22 mouse cellular contexts compared by ENCODE assay signal in the genomic region with DNA sequence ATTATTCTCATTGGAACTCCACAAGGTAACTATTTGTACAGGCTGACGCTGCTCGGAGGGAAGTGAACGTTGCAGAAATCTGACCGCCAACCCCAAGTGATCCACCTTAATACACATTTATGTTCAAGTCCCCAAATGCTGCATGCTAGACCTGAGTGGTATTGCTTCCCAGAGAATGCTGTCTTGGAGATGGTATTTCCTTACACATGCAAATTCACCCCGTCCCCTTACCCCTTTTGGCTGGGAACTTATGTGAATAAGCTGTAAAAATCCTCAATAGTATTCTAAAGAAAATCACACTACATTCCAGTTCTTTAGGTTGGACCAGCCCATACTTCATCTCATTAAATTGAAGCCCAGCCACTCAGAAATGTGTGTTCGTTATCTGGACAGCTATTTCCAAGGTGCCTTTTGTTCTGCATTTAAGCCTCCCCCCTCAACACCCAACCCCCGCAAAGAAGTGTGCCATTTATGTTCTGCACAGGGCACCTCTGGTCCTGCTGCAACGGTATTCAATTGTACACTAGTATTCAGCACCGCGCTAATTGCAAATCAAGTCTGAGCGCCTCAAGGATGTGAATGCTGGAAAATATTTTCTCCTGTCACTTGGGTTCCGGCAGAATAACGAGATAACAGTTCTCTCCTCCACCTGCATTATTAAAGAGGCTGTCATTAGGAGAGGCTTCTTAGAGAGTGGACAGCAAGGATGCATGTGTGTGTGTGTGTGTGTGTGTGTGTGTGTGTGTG.
DNase-seq lines count a peak whose midpoint lies in the region; ATAC-seq lines count a peak whose summit lies in the region.
"Had no signal": no experiment of that assay in that cellular context is flagged by ENCODE, and none has a peak within 500 bp of the region (broad histone marks: within the 10 kb centered on the region; RNA-seq: fewer than 3 reads in every experiment).

No protein-coding gene starts in this region.

- no peak overlapping the region for H3K9ac ChIP-seq in hindbrain, embryonic 12.5 days
- H3K9ac ChIP-seq in hindbrain, embryonic 11.5 days (ENCODE audit: low read depth, low read length), result no peak overlapping the region
- H3K9ac ChIP-seq in forebrain, embryonic 11.5 days (ENCODE audit: low read length), result no peak overlapping the region
- no peak overlapping the region for H3K9ac ChIP-seq in hindbrain, embryonic 15.5 days
- H3K9ac ChIP-seq in neural tube, embryonic 14.5 days (replicated peaks; ENCODE audit: low read depth, low read length), result no peak overlapping the region
- H3K9ac ChIP-seq: embryonic facial prominence, embryonic 15.5 days; liver, postnatal 0 days had no signal

- no peaks in the 10 kb centered on the region for H3K27me3 ChIP-seq in hindbrain, embryonic 12.5 days
- no peaks in the 10 kb centered on the region for H3K27me3 ChIP-seq in hindbrain, embryonic 11.5 days (ENCODE audit: control insufficient read depth, insufficient read depth, low read length)
- no peaks in the 10 kb centered on the region for H3K27me3 ChIP-seq in forebrain, embryonic 11.5 days (ENCODE audit: control insufficient read depth, insufficient read depth, low read length)
- no peaks in the 10 kb centered on the region for H3K27me3 ChIP-seq in hindbrain, embryonic 15.5 days
- no peaks in the 10 kb centered on the region for H3K27me3 ChIP-seq in neural tube, embryonic 14.5 days (ENCODE audit: control insufficient read depth, insufficient read depth, low read length)
- H3K27me3 ChIP-seq: embryonic facial prominence, embryonic 15.5 days had no signal

- H3K9me3 ChIP-seq in hindbrain, embryonic 12.5 days (replicated peaks), result no peaks in the 10 kb centered on the region
- H3K9me3 ChIP-seq in hindbrain, embryonic 11.5 days (ENCODE audit: control insufficient read depth, low read length), result no peaks in the 10 kb centered on the region
- no peaks in the 10 kb centered on the region for H3K9me3 ChIP-seq in forebrain, embryonic 11.5 days (ENCODE audit: control insufficient read depth, low read length)
- no peaks in the 10 kb centered on the region for H3K9me3 ChIP-seq in hindbrain, embryonic 15.5 days
- H3K9me3 ChIP-seq in neural tube, embryonic 14.5 days (ENCODE audit: control insufficient read depth, low read length), result no peaks in the 10 kb centered on the region
- H3K9me3 ChIP-seq: embryonic facial prominence, embryonic 15.5 days; G1E; heart, embryonic 10.5 days had no signal

- WGBS in hindbrain, embryonic 12.5 days, result 70% methylated on average over 13 of the region's 13 CpGs
- 76% methylated on average over 13 of the region's 13 CpGs for WGBS in hindbrain, embryonic 11.5 days
- WGBS in forebrain, embryonic 11.5 days, result 37% methylated on average over 13 of the region's 13 CpGs
- WGBS in hindbrain, embryonic 15.5 days, result 53% methylated on average over 13 of the region's 13 CpGs
- 39% methylated on average over 13 of the region's 13 CpGs for WGBS in neural tube, embryonic 14.5 days

- H3K4me1 ChIP-seq in hindbrain, embryonic 12.5 days, result peaks cover 8% of the 10 kb centered on the region
- no peaks in the 10 kb centered on the region for H3K4me1 ChIP-seq in hindbrain, embryonic 11.5 days (replicated peaks; ENCODE audit: control insufficient read depth, insufficient read depth, low read length)
- H3K4me1 ChIP-seq in forebrain, embryonic 11.5 days (replicated peaks; ENCODE audit: control insufficient read depth, insufficient read depth, low read length), result peaks cover 4% of the 10 kb centered on the region
- H3K4me1 ChIP-seq in hindbrain, embryonic 15.5 days (replicated peaks), result no peaks in the 10 kb centered on the region; the same call in 1 of the 2 replicates
- no peaks in the 10 kb centered on the region for H3K4me1 ChIP-seq in neural tube, embryonic 14.5 days (ENCODE audit: control insufficient read depth, insufficient read depth, low read length)
- H3K4me1 ChIP-seq: embryonic facial prominence, embryonic 15.5 days had no signal

- no peak for DNase-seq in hindbrain, embryonic 11.5 days (ENCODE audit: low spot score)
- DNase-seq in forebrain, embryonic 11.5 days (ENCODE audit: low spot score), result peak; percentile 56
- DNase-seq in gastrocnemius, postnatal 4 days (ENCODE audit: low spot score in 2 of 2), result no peak
- DNase-seq in spleen, postnatal 36 days (ENCODE audit: low spot score in 2 of 2), result no peak
- DNase-seq in heart, postnatal 36 days, result no peak
- DNase-seq: adrenal gland, postnatal 14 days; cerebellum, adult 11 months; cerebellum, postnatal 14 days; kidney, adult 8-10 months; kidney, postnatal 14 days; left cerebral cortex, postnatal 4 days; liver, postnatal 0 days; lung, postnatal 10 days; right cerebral cortex, adult 18-20 months; thymus, postnatal 4 days had no signal

- peak; percentile 72 for ATAC-seq in hindbrain, embryonic 12.5 days (ENCODE audit: low FRiP score)
- ATAC-seq in hindbrain, embryonic 11.5 days (ENCODE audit: low FRiP score), result no peak
- peak; percentile 90 for ATAC-seq in forebrain, embryonic 11.5 days (replicated peaks; ENCODE audit: low FRiP score)
- 0 out of 2 replicates have a peak, but pooled peaks have one; percentile 46 for ATAC-seq in hindbrain, embryonic 15.5 days (ENCODE audit: low FRiP score, low read depth)
- ATAC-seq in neural tube, embryonic 14.5 days (ENCODE audit: low read depth), result 0 out of 2 replicates have a peak, but pooled peaks have one; percentile 28
- ATAC-seq: liver, postnatal 0 days had no signal

- no peaks in the 10 kb centered on the region for H3K36me3 ChIP-seq in hindbrain, embryonic 12.5 days
- no peaks in the 10 kb centered on the region for H3K36me3 ChIP-seq in hindbrain, embryonic 11.5 days (ENCODE audit: control insufficient read depth, insufficient read depth, low read length)
- no peaks in the 10 kb centered on the region for H3K36me3 ChIP-seq in forebrain, embryonic 11.5 days (ENCODE audit: control insufficient read depth, insufficient read depth, low read length)
- no peaks in the 10 kb centered on the region for H3K36me3 ChIP-seq in hindbrain, embryonic 15.5 days
- no peaks in the 10 kb centered on the region for H3K36me3 ChIP-seq in neural tube, embryonic 14.5 days (ENCODE audit: control insufficient read depth, insufficient read depth, low read length)
- H3K36me3 ChIP-seq: embryonic facial prominence, embryonic 15.5 days; G1E; heart, embryonic 10.5 days had no signal

- H3K4me3 ChIP-seq in hindbrain, embryonic 12.5 days, result no peak overlapping the region
- no peak overlapping the region for H3K4me3 ChIP-seq in hindbrain, embryonic 11.5 days (ENCODE audit: low read depth, low read length)
- no peak overlapping the region for H3K4me3 ChIP-seq in forebrain, embryonic 11.5 days (ENCODE audit: low read depth, low read length)
- H3K4me3 ChIP-seq in hindbrain, embryonic 15.5 days, result no peak overlapping the region
- no peak overlapping the region for H3K4me3 ChIP-seq in neural tube, embryonic 14.5 days (ENCODE audit: low read depth, low read length)
- H3K4me3 ChIP-seq: embryonic facial prominence, embryonic 15.5 days; heart, embryonic 10.5 days; left cerebral cortex, adult 2 months had no signal

- intact Hi-C loops in heart, postnatal 36 days (cut with DNase I), result no loop called here

- H3K27ac ChIP-seq in hindbrain, embryonic 12.5 days, result no peak overlapping the region
- H3K27ac ChIP-seq in hindbrain, embryonic 11.5 days (ENCODE audit: low read depth, low read length), result no peak overlapping the region
- peak overlapping the region; percentile 57 for H3K27ac ChIP-seq in forebrain, embryonic 11.5 days (ENCODE audit: low read depth, low read length)
- H3K27ac ChIP-seq in hindbrain, embryonic 15.5 days (replicated peaks), result no peak overlapping the region
- no peak overlapping the region for H3K27ac ChIP-seq in neural tube, embryonic 14.5 days (ENCODE audit: low read depth, low read length)
- H3K27ac ChIP-seq: embryonic facial prominence, embryonic 15.5 days; heart, embryonic 10.5 days; left cerebral cortex, adult 2 months had no signal

- no peak overlapping the region for H3K4me2 ChIP-seq in hindbrain, embryonic 12.5 days (replicated peaks)
- H3K4me2 ChIP-seq in hindbrain, embryonic 11.5 days (replicated peaks; ENCODE audit: low read depth, low read length), result no peak overlapping the region
- H3K4me2 ChIP-seq in forebrain, embryonic 11.5 days (ENCODE audit: low read depth, low read length, severe bottlenecking), result no peak overlapping the region
- no peak overlapping the region for H3K4me2 ChIP-seq in hindbrain, embryonic 15.5 days
- no peak overlapping the region for H3K4me2 ChIP-seq in neural tube, embryonic 14.5 days (ENCODE audit: low read depth, low read length)
- H3K4me2 ChIP-seq: embryonic facial prominence, embryonic 15.5 days had no signal
